Mouse (Mus musculus) activated CD4-positive, CD25-positive, alpha-beta regulatory T cell, adult 4 months (primary cell): ENCODE results near the gene Vmn1r170. TPM values are rescaled to one million over a fixed set of nuclear protein-coding genes. Genes with fewer than 3 reads are reported as not detected.
"Not testable (repeated sequence)": the region's sequence is repeated elsewhere in the genome, so short reads cannot be mapped to it uniquely, and the experiment has no call there.

Experiments
- ATAC-seq: one replicate; pipeline ENCODE4 v1.8.0; 2017
- polyA plus RNA-seq, 2 experiments: library from polyadenylated mRNA; unstranded; fragments of 100-300 nt; shearing (Covaris generic); gene quantifications; one replicate each; pipeline ENCODE4 v1.2.1; 2017

Vmn1r170 gene
- not detected for polyA plus RNA-seq

- ATAC-seq: not testable (repeated sequence)
These were observed at the start of gene Vmn1r170 for GRCm38 (mm10) chr7:23605875-23606274. Gene Vmn1r170, plus strand, starts transcription at chr7:23606175.

DNA sequence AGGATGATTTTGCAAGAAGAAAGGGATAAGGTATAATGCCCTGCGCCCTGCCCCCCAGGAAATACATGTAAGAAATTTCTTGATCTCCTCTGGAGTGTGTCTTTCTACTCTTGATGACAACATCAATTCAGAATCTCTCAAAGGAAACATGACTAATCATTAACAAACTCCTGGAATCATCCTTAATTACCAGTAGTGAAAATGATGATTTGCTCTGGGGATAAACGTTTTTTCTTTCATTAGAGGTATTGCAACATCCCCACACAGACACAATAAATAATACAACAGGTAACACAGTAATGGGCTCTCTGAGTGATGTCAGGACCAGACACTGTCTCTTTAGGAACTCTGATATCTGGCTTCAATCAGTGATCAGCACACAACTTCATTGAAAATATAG is 30.7 kb upstream of the Vmn1r170 start, which contains the start of gene Vmn1r169:
Gene Vmn1r169, plus strand, starts transcription at position 301 of the 400 bp plus-strand sequence.
- ATAC-seq: not testable (repeated sequence)

GRCm38 (mm10) chr7:23630422-23630821 is 24.4 kb downstream of the Vmn1r170 start, which contains the start of gene Vmn1r171:
Gene Vmn1r171, plus strand, starts transcription at chr7:23630722.
- no peak for ATAC-seq

Other genes with a start within 250 kb of the Vmn1r170 start
- gene Nlrp5, start 220.3 kb upstream of the Vmn1r170 start, polyA plus RNA-seq: not detected
- not detected for gene Vmn1r167, start 99.0 kb upstream of the Vmn1r170 start, polyA plus RNA-seq
- not detected for gene Vmn1r168, start 66.4 kb upstream of the Vmn1r170 start, polyA plus RNA-seq
- not detected for gene Vmn1r169, start 30.6 kb upstream of the Vmn1r170 start, polyA plus RNA-seq
- not detected for gene Vmn1r171, start 24.5 kb downstream of the Vmn1r170 start, polyA plus RNA-seq
- not detected for gene Vmn1r172, start 52.1 kb downstream of the Vmn1r170 start, polyA plus RNA-seq
- not detected for gene Vmn1r173, start 94.5 kb downstream of the Vmn1r170 start, polyA plus RNA-seq
- not detected for gene Vmn1r174, start 146.1 kb downstream of the Vmn1r170 start, polyA plus RNA-seq
- gene Vmn1r175, start 204.5 kb downstream of the Vmn1r170 start, polyA plus RNA-seq: not detected
- gene Vmn1r176, start 231.2 kb downstream of the Vmn1r170 start, polyA plus RNA-seq: not detected